Mouse (Mus musculus) T-helper 17 cell (primary cell): ENCODE results near the gene Loxl4.

Experiments used
- in situ Hi-C, 2 experiments: fragments of 300-600 bp; cut with MboI, MseI; formaldehyde crosslinking; loops; 1 replicate in 1 of 2; 2 replicates in 1 of 2; pipeline ENCODE4 v1.15.1; 2025; ENCODE audit warnings: high pct_unique_total_duplicates in 2 of 2

Loxl4 gene

DNA sequence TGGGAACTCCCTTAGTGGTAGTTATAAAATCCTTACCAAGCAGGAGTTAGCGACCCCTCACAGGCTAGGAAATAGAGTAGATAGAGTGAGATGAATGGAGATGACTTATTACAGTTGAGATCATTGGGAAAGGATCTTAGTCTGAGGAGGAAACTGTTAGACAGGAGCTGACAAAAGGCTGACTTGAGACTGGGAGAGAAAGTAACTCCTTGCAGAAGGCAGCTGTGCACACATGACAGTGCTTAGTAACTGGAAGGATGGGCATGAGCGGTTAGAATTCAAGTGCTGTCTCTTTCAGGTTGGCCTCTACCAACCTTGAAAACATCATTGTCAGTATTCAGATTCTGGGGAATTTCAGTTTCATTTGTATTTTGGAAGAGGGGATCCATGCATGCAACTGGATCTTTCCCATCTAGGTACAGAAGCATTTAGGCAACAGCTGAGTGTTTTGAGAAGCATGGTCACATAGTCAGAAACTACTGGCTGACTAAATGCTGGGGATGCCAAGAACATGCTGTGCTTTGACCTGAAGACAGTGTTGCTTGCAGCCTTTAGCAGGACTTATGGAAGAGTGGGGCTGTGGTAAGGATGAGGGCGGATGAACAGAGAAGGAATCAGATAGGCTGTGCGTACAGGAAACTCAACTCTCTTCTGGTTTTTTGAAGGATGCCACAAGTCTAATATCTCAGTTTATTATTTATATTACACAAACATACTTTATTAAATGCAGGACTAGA lies 46.2 kb downstream of the Loxl4 start:
- in situ Hi-C loops: loop anchor here in 1 of 2 experiments (10.0 kb wide), 1 partner anchor 582 kb away; the partner anchor contains the start of genes Mms19 and Ubtd1

DNA sequence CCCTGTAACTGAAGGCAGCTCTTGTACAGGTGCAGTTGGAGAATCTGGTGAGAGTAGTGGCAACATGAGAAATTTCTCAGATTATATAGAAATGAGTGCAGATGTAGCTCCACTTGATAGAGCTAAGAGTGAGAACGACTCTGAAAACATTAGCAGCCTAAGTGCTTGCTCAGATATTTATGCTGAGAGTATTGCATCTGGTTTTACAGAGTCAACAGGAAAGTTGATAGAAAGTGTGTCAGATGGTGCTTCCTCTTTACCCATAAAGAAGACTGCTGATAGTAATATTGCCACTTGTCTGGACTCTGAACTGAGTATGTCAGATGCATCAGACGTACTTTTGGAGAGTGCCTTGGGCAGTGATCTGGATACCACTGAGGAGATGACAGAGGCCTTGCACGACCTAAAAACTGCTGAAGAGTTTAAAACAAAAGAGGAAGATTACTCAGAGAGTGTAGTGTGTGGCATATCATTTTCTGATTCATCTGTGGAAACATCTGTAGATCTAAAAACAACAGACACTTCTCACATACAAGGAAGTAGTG lies 48.8 kb downstream of the Loxl4 start:
- in situ Hi-C loops: loop anchor here in 1 of 2 experiments (10.0 kb wide), 1 partner anchor 579 kb away; the partner anchor contains the start of genes Mms19 and Ubtd1

DNA sequence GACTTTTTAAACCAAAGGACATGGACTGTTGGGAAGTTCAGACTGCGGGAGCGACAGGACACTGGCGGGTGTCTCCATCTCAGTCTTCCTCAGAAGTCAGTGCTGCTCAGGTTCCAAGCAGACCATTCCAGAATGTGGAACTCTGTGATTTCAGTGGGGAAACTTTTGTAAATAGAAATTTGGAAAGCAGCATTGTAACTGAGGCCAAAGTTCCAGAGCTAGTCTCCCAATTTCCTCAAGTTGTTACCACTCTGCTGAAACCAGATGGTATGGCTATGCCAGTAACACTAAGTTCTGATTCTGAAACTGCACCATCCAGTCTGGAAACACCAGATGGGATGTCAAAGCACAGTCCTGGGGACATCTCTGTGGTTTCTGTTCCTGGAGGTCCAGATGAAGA lies 49.6 kb downstream of the Loxl4 start:
- in situ Hi-C loops: loop anchor here in 1 of 2 experiments (10.0 kb wide), 1 partner anchor 578 kb away; the partner anchor contains the start of genes Mms19 and Ubtd1

DNA sequence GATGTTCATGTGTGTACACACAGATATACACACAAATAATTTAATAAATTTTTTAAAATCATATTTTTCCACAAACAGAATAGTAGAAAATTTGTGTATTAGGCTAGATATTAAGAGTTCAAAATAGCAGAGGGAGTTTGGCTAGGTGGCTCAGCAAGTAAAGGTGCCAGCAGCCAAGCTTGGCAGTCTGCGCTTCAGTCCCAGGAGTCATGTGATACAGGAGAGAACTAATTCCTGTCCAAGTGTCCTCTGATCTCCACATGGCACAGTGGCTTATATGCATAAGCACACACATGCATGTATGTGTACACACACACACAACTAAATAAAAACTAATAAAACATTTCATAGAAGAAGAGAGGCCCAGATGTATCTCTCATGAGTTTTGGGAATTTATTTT lies 50.6 kb downstream of the Loxl4 start:
- in situ Hi-C loops: loop anchor here in 1 of 2 experiments (10.0 kb wide), 1 partner anchor 577 kb away; the partner anchor contains the start of genes Mms19 and Ubtd1

DNA sequence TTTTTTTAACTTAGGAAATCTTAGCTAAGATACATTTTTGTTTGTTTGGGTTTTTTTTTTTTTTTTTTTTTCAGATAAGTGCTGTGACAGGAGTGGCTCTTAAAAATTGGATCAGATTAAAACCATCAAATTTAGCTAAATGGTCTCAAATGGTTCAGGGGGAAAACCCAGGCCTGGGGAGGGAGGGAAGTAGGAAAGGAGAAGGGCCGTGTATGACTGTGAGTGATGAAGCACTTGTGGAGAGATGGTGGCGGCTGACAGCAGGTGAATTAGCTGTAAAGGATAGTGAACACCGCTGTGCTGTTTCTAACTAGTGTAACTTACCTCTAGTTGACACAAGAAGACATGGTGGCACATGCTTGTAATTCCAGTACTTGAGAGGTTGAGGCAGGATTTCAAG lies 53.9 kb downstream of the Loxl4 start:
- in situ Hi-C loops: no loop called here
